Mouse (Mus musculus) forebrain, embryonic 12.5 days (tissue): ENCODE results near the gene Plekha6. TPM values are rescaled to one million over a fixed set of nuclear protein-coding genes. Genes with fewer than 3 reads are reported as not detected.

Experiments used
- ATAC-seq: fragments of 200-750 bp; cut with Nextera tagmentation; 2 replicates; pipeline ENCODE4 v1.8.0; 2017; ENCODE audit warnings: moderate TSS enrichment; ENCODE audit not compliant: low FRiP score
- H3K27ac ChIP-seq: fragments of 300-500 bp; sonication (generic); 2 replicates; pipeline ENCODE4 v1.5.1; 2016; ENCODE audit warnings: mild to moderate bottlenecking
- H3K27me3 ChIP-seq: fragments of 300-500 bp; sonication (generic); 2 replicates; pipeline ENCODE4 v1.6.1; 2016; ENCODE audit warnings: mild to moderate bottlenecking
- H3K36me3 ChIP-seq: fragments of 300-500 bp; sonication (generic); replicated peaks from 2 replicates; pipeline ENCODE4 v1.6.1; 2016; ENCODE audit warnings: mild to moderate bottlenecking
- H3K4me1 ChIP-seq: fragments of 300-500 bp; sonication (generic); 2 replicates; pipeline ENCODE4 v1.6.1; 2016
- H3K4me2 ChIP-seq: fragments of 300-500 bp; sonication (generic); 2 replicates; pipeline ENCODE4 v1.6.1; 2016; ENCODE audit warnings: mild to moderate bottlenecking, moderate library complexity
- H3K4me3 ChIP-seq: fragments of 300-500 bp; sonication (generic); replicated peaks from 2 replicates; pipeline ENCODE4 v1.5.1; 2016; ENCODE audit warnings: mild to moderate bottlenecking
- H3K9ac ChIP-seq: fragments of 300-500 bp; sonication (generic); 2 replicates; pipeline ENCODE4 v1.6.1; 2016; ENCODE audit warnings: mild to moderate bottlenecking
- H3K9me3 ChIP-seq: fragments of 300-500 bp; sonication (generic); 2 replicates; pipeline ENCODE4 v1.6.1; 2016
- WGBS: fragments of 180-500 bp; shearing (Covaris S2); methylation state at CpG from one replicate; pipeline ENCODE4 v1.1.7; 2016; 5-methylcytosine and 5-hydroxymethylcytosine counted together
- polyA plus RNA-seq: library from polyadenylated mRNA; unstranded; fragments of >200 nt; fragmentation: Nextera tagmentation; extraction: Ambion mirVana; gene quantifications from 2 replicates; pipeline ENCODE4 v1.2.1, GENCODE M21; 2016

The Plekha6 gene
- polyA plus RNA-seq, 1 experiment from 2014 or later: 20.6 TPM

DNA sequence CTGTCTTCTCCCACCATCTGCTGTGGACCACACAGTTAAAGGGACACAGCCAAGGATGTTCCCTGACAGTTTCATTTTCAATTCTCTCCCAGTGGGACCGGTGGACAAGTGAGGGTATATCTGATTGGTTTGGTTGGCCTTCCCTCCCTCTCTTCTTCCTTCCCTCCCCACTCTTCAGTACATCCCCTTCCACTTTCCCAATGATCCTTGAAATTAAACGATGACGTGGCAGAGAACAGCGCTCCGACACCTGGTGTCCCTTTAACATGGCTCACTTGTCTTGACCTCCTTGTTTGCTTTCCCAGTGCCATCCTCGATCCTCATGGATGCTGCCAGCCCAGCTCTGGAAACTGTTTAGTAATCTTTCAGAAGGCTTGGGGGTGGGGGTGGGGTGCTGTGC, 114.5 kb downstream of the Plekha6 start:
- Histone ChIP-seq H3K36me3 (peaks cover 52% of the 10 kb centered on the region), H3K27ac (no peak overlapping the region)
- WGBS: 86% methylated on average over 6 of the region's 6 CpGs

DNA sequence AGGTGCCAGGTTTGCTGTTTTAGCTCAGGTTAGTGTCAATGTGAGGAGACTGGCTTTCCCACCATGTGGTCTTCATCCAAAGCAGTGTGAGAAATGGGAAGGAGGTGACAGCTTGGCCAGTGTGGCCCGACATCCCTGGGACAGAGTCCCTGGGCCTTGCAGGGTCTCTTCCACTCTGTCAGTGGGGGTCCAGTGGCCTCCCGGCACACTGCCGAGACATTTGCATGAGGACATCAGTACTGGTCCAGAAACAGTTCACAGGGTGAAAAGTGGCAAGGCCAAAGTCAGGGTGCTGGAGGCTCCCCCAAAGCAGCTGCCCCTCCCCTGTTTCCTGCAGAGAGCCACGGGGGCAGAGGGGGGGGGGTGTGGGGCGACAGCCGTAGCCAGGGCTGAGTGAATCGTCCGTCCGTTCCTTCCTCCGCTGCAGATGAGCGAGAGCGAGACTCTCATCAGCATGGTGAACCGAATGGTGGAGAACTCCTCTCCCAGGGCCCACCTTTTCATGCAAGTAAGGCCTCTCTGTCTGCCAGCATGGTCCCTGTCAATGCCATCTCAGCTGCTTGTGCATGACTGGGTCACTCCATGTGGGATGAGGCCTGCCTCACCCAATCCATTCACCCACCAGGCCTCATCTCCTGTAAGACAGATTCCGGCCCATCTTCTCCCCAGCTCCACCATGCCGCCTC, 115.1 kb downstream of the Plekha6 start:
- no peak overlapping the region for H3K4me2 ChIP-seq
- H3K9ac ChIP-seq: no peak overlapping the region
- WGBS: 78% methylated on average over 15 of the region's 15 CpGs
- H3K4me1 ChIP-seq: peaks cover 18% of the 10 kb centered on the region
- ATAC-seq: no peak
- no peak overlapping the region for H3K4me3 ChIP-seq
- no peaks in the 10 kb centered on the region for H3K9me3 ChIP-seq
- H3K27me3 ChIP-seq: no peaks in the 10 kb centered on the region
- H3K36me3 ChIP-seq: peaks cover 50% of the 10 kb centered on the region
- no peak overlapping the region for H3K27ac ChIP-seq

More for the DNA sequence above, 114.5 kb downstream of the Plekha6 start:
- no peak for ATAC-seq
- no peak overlapping the region for H3K9ac ChIP-seq
- peaks cover 18% of the 10 kb centered on the region for H3K4me1 ChIP-seq
- H3K4me3 ChIP-seq: no peak overlapping the region
- H3K4me2 ChIP-seq: no peak overlapping the region
- no peaks in the 10 kb centered on the region for H3K9me3 ChIP-seq
- H3K27me3 ChIP-seq: no peaks in the 10 kb centered on the region

DNA sequence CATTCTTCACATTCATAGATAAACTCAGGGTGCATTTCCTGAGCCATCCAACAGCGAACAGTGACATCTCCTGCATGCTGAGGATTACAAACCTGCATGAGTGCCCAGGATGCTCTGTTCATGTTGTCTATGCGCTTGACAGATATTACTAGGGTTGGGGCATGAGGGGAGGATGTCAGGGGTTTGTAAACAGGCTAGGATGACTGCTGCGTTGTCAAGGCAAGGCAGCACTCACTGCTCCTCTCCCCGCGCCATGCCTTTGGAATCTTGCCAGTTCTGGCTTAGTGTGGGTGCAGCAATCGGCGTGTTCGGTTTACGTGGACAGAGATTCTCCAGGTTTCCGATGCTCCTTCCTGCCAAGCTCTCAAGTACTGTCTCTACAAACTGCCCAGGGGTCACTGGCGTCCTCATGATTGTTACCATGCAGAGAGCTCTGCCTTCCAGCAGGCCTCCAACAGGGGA, 115.7 kb downstream of the Plekha6 start:
- no peaks in the 10 kb centered on the region for H3K9me3 ChIP-seq
- H3K4me3 ChIP-seq: no peak overlapping the region
- 91% methylated on average over 11 of the region's 11 CpGs for WGBS
- H3K27me3 ChIP-seq: no peaks in the 10 kb centered on the region
- no peak overlapping the region for H3K27ac ChIP-seq
- no peak overlapping the region for H3K9ac ChIP-seq
- H3K4me1 ChIP-seq: peaks cover 18% of the 10 kb centered on the region
- no peak for ATAC-seq
- H3K36me3 ChIP-seq: peaks cover 45% of the 10 kb centered on the region
- no peak overlapping the region for H3K4me2 ChIP-seq

GRCm38 (mm10) chr1:133280537-133280936, 116.5 kb downstream of the Plekha6 start:
- Histone ChIP-seq H3K9me3 (no peaks in the 10 kb centered on the region), H3K4me2 (no peak overlapping the region), H3K27me3 (no peaks in the 10 kb centered on the region), H3K4me1 (peaks cover 18% of the 10 kb centered on the region), H3K9ac (no peak overlapping the region), H3K36me3 (peaks cover 46% of the 10 kb centered on the region), H3K4me3 (no peak overlapping the region), H3K27ac (no peak overlapping the region)
- whole genome bisulfite sequencing: 88% methylated on average over 2 of the region's 2 CpGs
- ATAC-seq: no peak

GRCm38 (mm10) chr1:133285907-133286306, 121.9 kb downstream of the Plekha6 start:
- 86% methylated on average over 7 of the region's 7 CpGs for WGBS
- peaks cover 53% of the 10 kb centered on the region for H3K36me3 ChIP-seq
- no peak for ATAC-seq
- no peak overlapping the region for H3K9ac ChIP-seq
- no peaks in the 10 kb centered on the region for H3K4me1 ChIP-seq
- no peaks in the 10 kb centered on the region for H3K9me3 ChIP-seq
- H3K27ac ChIP-seq: no peak overlapping the region
- no peak overlapping the region for H3K4me2 ChIP-seq
- H3K27me3 ChIP-seq: no peaks in the 10 kb centered on the region
- H3K4me3 ChIP-seq: no peak overlapping the region

GRCm38 (mm10) chr1:133287051-133287450, 123.0 kb downstream of the Plekha6 start:
- no peaks in the 10 kb centered on the region for H3K9me3 ChIP-seq
- H3K4me2 ChIP-seq: no peak overlapping the region
- H3K27me3 ChIP-seq: no peaks in the 10 kb centered on the region
- no peak overlapping the region for H3K9ac ChIP-seq
- H3K36me3 ChIP-seq: peaks cover 52% of the 10 kb centered on the region
- H3K4me3 ChIP-seq: no peak overlapping the region
- no peak for ATAC-seq
- H3K27ac ChIP-seq: no peak overlapping the region
- no peaks in the 10 kb centered on the region for H3K4me1 ChIP-seq
- WGBS: 88% methylated on average over 4 of the region's 4 CpGs

- H3K36me3 ChIP-seq: peaks cover 53% of the 10 kb centered on the region
- no peaks in the 10 kb centered on the region for H3K9me3 ChIP-seq
- no peak overlapping the region for H3K27ac ChIP-seq
- H3K4me1 ChIP-seq: no peaks in the 10 kb centered on the region
- no peak overlapping the region for H3K4me3 ChIP-seq
- no peak overlapping the region for H3K9ac ChIP-seq
- H3K4me2 ChIP-seq: no peak overlapping the region
- WGBS: 96% methylated on average over 12 of the region's 12 CpGs
- H3K27me3 ChIP-seq: no peaks in the 10 kb centered on the region
- ATAC-seq: no peak
These were observed 123.9 kb downstream of the Plekha6 start for GRCm38 (mm10) chr1:133287880-133288279.

- whole genome bisulfite sequencing: 92% methylated on average over 6 of the region's 6 CpGs
- Histone ChIP-seq H3K36me3 (peaks cover 49% of the 10 kb centered on the region), H3K9ac (no peak overlapping the region), H3K27ac (no peak overlapping the region), H3K4me3 (no peak overlapping the region), H3K4me1 (peaks cover 10% of the 10 kb centered on the region), H3K4me2 (no peak overlapping the region), H3K27me3 (no peaks in the 10 kb centered on the region), H3K9me3 (no peaks in the 10 kb centered on the region)
- ATAC-seq: no peak
These were observed 127.9 kb downstream of the Plekha6 start for GRCm38 (mm10) chr1:133291888-133292287.

DNA sequence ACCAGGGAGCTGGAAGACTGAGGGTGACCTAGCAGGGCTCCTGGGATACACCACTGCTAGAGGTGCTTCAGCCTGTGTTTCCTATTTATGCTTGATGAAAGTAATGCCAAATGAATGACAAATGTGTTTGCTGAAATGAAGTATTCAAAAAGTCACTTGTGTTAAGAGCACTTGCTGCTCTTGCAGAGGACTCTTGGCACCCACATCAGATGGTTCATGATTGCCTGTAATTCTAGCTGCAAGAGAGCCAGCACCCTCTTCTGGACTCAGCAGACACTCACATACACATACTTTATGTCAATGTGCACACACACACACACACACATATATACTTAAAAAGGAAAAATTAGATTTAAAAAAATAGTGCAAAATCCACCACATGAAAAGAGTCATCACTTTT, 128.6 kb downstream of the Plekha6 start:
- no peak overlapping the region for H3K4me3 ChIP-seq
- peaks cover 10% of the 10 kb centered on the region for H3K4me1 ChIP-seq
- H3K9me3 ChIP-seq: no peaks in the 10 kb centered on the region
- no peak overlapping the region for H3K27ac ChIP-seq
- H3K9ac ChIP-seq: no peak overlapping the region
- peaks cover 42% of the 10 kb centered on the region for H3K36me3 ChIP-seq
- H3K27me3 ChIP-seq: no peaks in the 10 kb centered on the region
- ATAC-seq: no peak
- H3K4me2 ChIP-seq: no peak overlapping the region

DNA sequence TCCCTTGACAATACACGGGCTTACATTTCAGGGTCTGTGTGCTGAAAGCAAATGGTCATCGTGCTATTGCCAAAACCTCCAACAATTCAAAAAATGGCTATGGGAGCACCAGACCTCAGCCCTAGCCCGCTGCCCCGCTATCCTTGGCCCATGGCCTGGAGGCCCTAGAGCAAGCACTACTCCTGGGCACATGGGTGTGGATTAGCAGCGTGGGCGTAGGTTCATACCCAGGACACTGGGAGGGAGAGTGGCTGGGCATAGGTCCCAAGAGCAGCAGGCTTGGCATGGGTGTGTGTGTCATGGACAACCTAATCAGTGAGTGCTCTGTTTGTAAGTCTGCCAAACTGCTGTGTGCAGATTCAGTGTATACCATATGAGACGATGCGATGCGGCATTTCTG, 132.4 kb downstream of the Plekha6 start:
- Histone ChIP-seq H3K4me1 (peaks cover 16% of the 10 kb centered on the region), H3K36me3 (peaks cover 47% of the 10 kb centered on the region), H3K9me3 (no peaks in the 10 kb centered on the region), H3K4me3 (no peak overlapping the region), H3K9ac (no peak overlapping the region), H3K4me2 (no peak overlapping the region), H3K27me3 (peaks cover 9% of the 10 kb centered on the region; the same call in 1 of the 2 replicates), H3K27ac (no peak overlapping the region)
- ATAC-seq: no peak
- WGBS: 91% methylated on average over 9 of the region's 9 CpGs

DNA sequence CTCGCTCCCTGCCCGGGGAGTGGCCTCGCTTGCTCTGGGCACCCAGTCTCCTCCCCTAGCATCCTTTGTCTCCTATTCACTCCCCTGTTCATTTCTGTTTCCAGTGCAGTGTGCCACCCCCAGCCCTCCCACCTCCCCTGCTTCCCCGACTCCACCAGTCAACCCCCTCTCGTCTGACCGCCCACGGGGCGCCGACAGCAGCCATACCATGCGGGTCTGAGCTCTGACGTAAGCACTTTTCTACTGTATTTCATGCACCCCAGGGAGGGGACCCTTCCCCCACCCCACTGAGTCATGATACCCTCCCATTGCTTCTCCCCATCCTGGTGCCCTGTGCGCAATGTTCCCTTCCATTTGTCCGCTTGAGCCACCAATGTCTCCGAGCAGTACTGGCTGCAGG, 134.8 kb downstream of the Plekha6 start:
- no peak overlapping the region for H3K27ac ChIP-seq
- peaks cover 9% of the 10 kb centered on the region; the same call in 1 of the 2 replicates for H3K27me3 ChIP-seq
- H3K4me1 ChIP-seq: peaks cover 16% of the 10 kb centered on the region
- WGBS: 42% methylated on average over 14 of the region's 14 CpGs
- 0 out of 2 replicates have a peak, but pooled peaks have one; percentile 7 for ATAC-seq
- no peak overlapping the region for H3K4me3 ChIP-seq
- no peak overlapping the region for H3K4me2 ChIP-seq
- H3K36me3 ChIP-seq: peaks cover 30% of the 10 kb centered on the region
- no peaks in the 10 kb centered on the region for H3K9me3 ChIP-seq
- 0 out of 2 replicates have a peak overlapping the region, but pooled peaks have one; percentile 21 for H3K9ac ChIP-seq

DNA sequence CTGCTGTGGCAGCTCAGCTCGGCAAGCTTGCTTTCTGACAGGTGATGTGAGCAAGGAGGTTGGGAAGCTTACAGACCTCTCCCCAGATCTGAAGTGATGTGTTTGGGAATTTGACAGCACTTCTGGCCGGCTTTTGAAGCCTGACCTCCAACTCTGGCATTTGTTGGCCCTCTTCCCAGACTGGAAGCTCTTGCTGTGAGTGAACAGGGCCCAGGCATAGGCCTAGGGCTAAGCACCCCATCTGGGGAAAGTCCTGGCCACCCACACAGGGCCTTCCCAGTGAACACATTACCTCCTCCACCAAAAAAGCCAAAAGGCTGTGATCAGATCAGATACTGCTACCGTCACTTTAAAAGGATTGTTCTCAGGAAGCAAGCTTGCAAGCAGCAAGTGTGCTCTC, 138.5 kb downstream of the Plekha6 start:
- no peak for ATAC-seq
- peaks cover 9% of the 10 kb centered on the region; the same call in 1 of the 2 replicates for H3K27me3 ChIP-seq
- no peak overlapping the region for H3K4me2 ChIP-seq
- H3K9ac ChIP-seq: no peak overlapping the region
- no peaks in the 10 kb centered on the region for H3K9me3 ChIP-seq
- peaks cover 9% of the 10 kb centered on the region for H3K4me1 ChIP-seq
- 46% methylated on average over 3 of the region's 3 CpGs for WGBS
- 0 out of 2 replicates have a peak overlapping the region, but pooled peaks have one; percentile 21 for H3K27ac ChIP-seq
- peaks cover 15% of the 10 kb centered on the region for H3K36me3 ChIP-seq
- H3K4me3 ChIP-seq: no peak overlapping the region

GRCm38 (mm10) chr1:133306842-133307241, 142.8 kb downstream of the Plekha6 start:
- H3K9me3 ChIP-seq: no peaks in the 10 kb centered on the region
- H3K4me2 ChIP-seq: no peak overlapping the region
- 4% methylated on average over 4 of the region's 4 CpGs for WGBS
- ATAC-seq: peak; percentile 58; the same call in 1 of the 2 replicates
- no peaks in the 10 kb centered on the region for H3K36me3 ChIP-seq
- peaks cover 10% of the 10 kb centered on the region; the same call in 1 of the 2 replicates for H3K4me1 ChIP-seq
- H3K4me3 ChIP-seq: no peak overlapping the region
- no peak overlapping the region for H3K27ac ChIP-seq
- H3K9ac ChIP-seq: no peak overlapping the region
- H3K27me3 ChIP-seq: peaks cover 7% of the 10 kb centered on the region; the same call in 1 of the 2 replicates
